Mouse (Mus musculus) testis, adult 2 months (tissue): ENCODE data around the gene Wtip. TPM values are rescaled to one million over a fixed set of nuclear protein-coding genes. Genes with fewer than 3 reads are reported as not detected.
"Not testable (repeated sequence)": the region's sequence is repeated elsewhere in the genome, so short reads cannot be mapped to it uniquely, and the experiment has no call there.

Experiments used
- H3K27ac ChIP-seq: fragments of 200-500 bp; 2 replicates; pipeline ENCODE4 v1.5.1; 2012; ENCODE audit warnings: low read depth, low read length; ENCODE audit not compliant: control insufficient read depth, insufficient read depth
- H3K27me3 ChIP-seq: fragments of 200-500 bp; 2 replicates; pipeline ENCODE4 v1.6.1; 2012; ENCODE audit warnings: mild to moderate bottlenecking, low read length, moderate library complexity; ENCODE audit not compliant: control insufficient read depth, insufficient read depth
- H3K36me3 ChIP-seq: fragments of 200-500 bp; 2 replicates; pipeline ENCODE4 v1.6.1; 2012; ENCODE audit warnings: mild to moderate bottlenecking, low read length; ENCODE audit not compliant: control insufficient read depth, insufficient read depth
- H3K4me1 ChIP-seq: fragments of 200-500 bp; 2 replicates; pipeline ENCODE4 v1.6.1; 2012; ENCODE audit warnings: low read length; ENCODE audit not compliant: control insufficient read depth, insufficient read depth
- H3K4me3 ChIP-seq: fragments of 200-500 bp; 2 replicates; pipeline ENCODE4 v1.5.1; 2012; ENCODE audit warnings: low read depth, mild to moderate bottlenecking, low read length, moderate library complexity, mixed read lengths; ENCODE audit not compliant: control insufficient read depth
- CTCF ChIP-seq: fragments of 200-500 bp; IDR thresholded peaks from 2 replicates; pipeline ENCODE4 v1.5.1; 2012; ENCODE audit warnings: low read depth, mild to moderate bottlenecking, inconsistent platforms, low read length, moderate library complexity; ENCODE audit not compliant: control insufficient read depth, insufficient read depth, insufficient replicate concordance
- POLR2A ChIP-seq: fragments of 200-500 bp; IDR thresholded peaks from 2 replicates; pipeline ENCODE4 v1.6.1; 2012; ENCODE audit warnings: low read depth, mild to moderate bottlenecking, inconsistent platforms, low read length, moderate library complexity; ENCODE audit not compliant: control insufficient read depth
- polyA plus RNA-seq: library from polyadenylated mRNA; depleted of rRNA; stranded (reverse); fragments of >200 nt; gene quantifications from 2 replicates; pipeline ENCODE4 v1.2.3, GENCODE M21; 2012; rRNA removed

Gene Wtip
- polyA plus RNA-seq, 1 experiment, result 12.1 TPM

GRCm38 (mm10) chr7:34109190-34109589 lies 23.9 kb downstream of the Wtip start:
- TF ChIP-seq POLR2A (no peak), CTCF (no peak)
- Histone ChIP-seq H3K36me3 (no peaks in the 10 kb centered on the region), H3K4me1 (no peaks in the 10 kb centered on the region)

GRCm38 (mm10) chr7:34101276-34101675 lies 31.8 kb downstream of the Wtip start:
- Histone ChIP-seq H3K4me3 (no peak overlapping the region), H3K27me3 (no peaks in the 10 kb centered on the region), H3K4me1 (no peaks in the 10 kb centered on the region), H3K27ac (no peak overlapping the region), H3K36me3 (no peaks in the 10 kb centered on the region)
- no peak for TF ChIP-seq POLR2A
- no peak for TF ChIP-seq CTCF

More at GRCm38 (mm10) chr7:34109190-34109589, 23.9 kb downstream of the Wtip start:
- Histone ChIP-seq H3K4me3 (no peak overlapping the region), H3K27ac (no peak overlapping the region), H3K27me3 (no peaks in the 10 kb centered on the region)

DNA sequence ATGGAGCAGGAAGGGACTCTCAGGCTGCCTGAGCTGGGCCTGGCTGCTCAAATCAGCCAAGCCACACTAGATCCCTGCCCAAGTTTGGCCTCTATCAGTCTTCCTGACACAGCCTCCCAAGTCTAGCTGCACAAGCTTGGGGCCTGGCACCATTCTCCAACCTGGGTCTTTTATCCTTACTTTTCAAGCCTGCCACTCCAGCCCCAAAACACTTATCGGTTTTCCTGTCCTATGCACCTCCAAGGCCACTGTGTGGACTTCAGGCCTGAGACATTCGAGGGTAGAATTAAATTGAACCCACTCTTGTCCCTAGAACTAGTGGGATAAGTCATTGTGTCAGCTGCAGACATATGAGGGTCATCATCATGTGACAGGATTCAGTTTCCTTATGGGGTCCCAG lies 33.1 kb downstream of the Wtip start:
- TF ChIP-seq POLR2A, result no peak
- no peak for TF ChIP-seq CTCF
- Histone ChIP-seq H3K27me3 (no peaks in the 10 kb centered on the region), H3K36me3 (no peaks in the 10 kb centered on the region), H3K4me3 (no peak overlapping the region), H3K27ac (no peak overlapping the region), H3K4me1 (no peaks in the 10 kb centered on the region)

GRCm38 (mm10) chr7:34094911-34095481 lies 38.1 kb downstream of the Wtip start, which contains the start of gene Scgb1b30:
Gene Scgb1b30, plus strand, starts transcription at chr7:34095431.
- Histone ChIP-seq H3K27me3 (no peaks in the 10 kb centered on the region), H3K36me3 (no peaks in the 10 kb centered on the region), H3K27ac (no peak within 1 kb of the TSS), H3K4me3 (no peak within 1 kb of the TSS), H3K4me1 (no peaks in the 10 kb centered on the region)
- no peak for TF ChIP-seq CTCF
- TF ChIP-seq POLR2A, result no peak

GRCm38 (mm10) chr7:34068132-34068531 lies 64.9 kb downstream of the Wtip start:
- not testable (repeated sequence) for H3K27me3 ChIP-seq, H3K36me3 ChIP-seq, H3K27ac ChIP-seq, H3K4me1 ChIP-seq, H3K4me3 ChIP-seq

Other genes with a start within 250 kb of the Wtip start
- not detected in 2 replicates for gene Scgb2b26, start 188.2 kb downstream of the Wtip start, polyA plus RNA-seq
- not detected in 2 replicates for gene Scgb2b27, start 119.3 kb downstream of the Wtip start, polyA plus RNA-seq
- gene Scgb1b27, start 111.8 kb downstream of the Wtip start, polyA plus RNA-seq, result not detected in 2 replicates
- not detected in 2 replicates for gene Scgb1b30, start 37.8 kb downstream of the Wtip start, polyA plus RNA-seq
- 56.6 and 57.1 TPM in 2 replicates for gene Uba2, start 36.3 kb upstream of the Wtip start, polyA plus RNA-seq
- 32.1 and 34.1 TPM in 2 replicates for gene Pdcd2l, start 63.4 kb upstream of the Wtip start, polyA plus RNA-seq
- gene Gpi1, start 97.1 kb upstream of the Wtip start, polyA plus RNA-seq, result 456 and 474 TPM in 2 replicates
- gene Gm6096, start 117.8 kb upstream of the Wtip start, polyA plus RNA-seq, result not detected in 2 replicates
- 16.3 and 17.6 TPM in 2 replicates for gene 4931406P16Rik, start 180.3 kb upstream of the Wtip start, polyA plus RNA-seq